Mouse (Mus musculus): ENCODE results near the gene Olfr545.

The Olfr545 gene

GRCm38 (mm10) chr7:102479368-102480078 is 19.9 kb downstream of the Olfr545 start:
- DNase-seq (ENCODE audit: low read depth, low spot score), result peak; percentile 3

GRCm38 (mm10) chr7:102478926-102479325 is 20.4 kb downstream of the Olfr545 start:
- DNase-seq (ENCODE audit: low read depth, low spot score), result no peak

- no peak for DNase-seq (ENCODE audit: low read depth, low spot score)
These were observed 20.9 kb downstream of the Olfr545 start for GRCm38 (mm10) chr7:102478425-102478824.

- no peak for DNase-seq (ENCODE audit: low read depth, low spot score)
These were observed 22.0 kb downstream of the Olfr545 start for GRCm38 (mm10) chr7:102477377-102477776.

- DNase-seq (ENCODE audit: low read depth, low spot score), result no peak
These were observed 22.8 kb downstream of the Olfr545 start for GRCm38 (mm10) chr7:102476601-102477000.

- no peak for DNase-seq (ENCODE audit: low read depth, low spot score)
These were observed 26.7 kb downstream of the Olfr545 start for GRCm38 (mm10) chr7:102472675-102473074.

- no peak for DNase-seq (ENCODE audit: low read depth, low spot score)
These were observed 31.8 kb downstream of the Olfr545 start for GRCm38 (mm10) chr7:102467566-102467965.

GRCm38 (mm10) chr7:102458618-102459380 is 40.6 kb downstream of the Olfr545 start:
- DNase-seq (ENCODE audit: low read depth, low spot score), result no peak

GRCm38 (mm10) chr7:102446438-102446837 is 52.9 kb downstream of the Olfr545 start:
- peak; percentile 30 for DNase-seq (ENCODE audit: low read depth, low spot score)

GRCm38 (mm10) chr7:102444301-102444700 is 55.1 kb downstream of the Olfr545 start:
- no peak for DNase-seq (ENCODE audit: low read depth, low spot score)

- DNase-seq (ENCODE audit: low read depth, low spot score), result no peak
These were observed 56.9 kb downstream of the Olfr545 start for GRCm38 (mm10) chr7:102442432-102442831.

- DNase-seq (ENCODE audit: low read depth, low spot score), result peak; percentile 95
These were observed 57.5 kb downstream of the Olfr545 start, which contains the start of gene Rrm1 for GRCm38 (mm10) chr7:102441657-102442391. Gene Rrm1, plus strand, starts transcription at chr7:102441695.

Measured in skeletal muscle tissue, adult 2 months (tissue).